Comparison of ENCODE assay signal across 18 mouse cellular contexts in the genomic region with DNA sequence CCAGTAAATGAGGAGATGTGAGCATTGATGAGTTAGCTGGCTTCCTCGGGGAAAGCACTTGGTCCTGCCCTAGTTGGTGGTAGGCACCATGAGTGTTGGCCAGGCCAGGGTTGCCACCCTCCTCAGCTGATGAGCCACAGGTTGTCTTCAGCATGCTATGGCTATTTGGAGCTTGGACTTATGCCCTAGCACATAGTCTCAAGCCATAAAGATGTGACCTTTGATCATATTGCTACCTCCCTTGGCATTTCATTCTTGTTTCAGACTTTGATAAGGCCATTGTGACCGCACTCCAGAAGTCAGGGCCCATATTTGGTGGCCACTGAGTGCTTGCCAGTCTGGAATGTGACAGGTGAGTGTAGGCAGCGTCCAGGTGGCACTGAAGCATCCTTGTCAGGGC. TPM values are rescaled to one million over a fixed set of nuclear protein-coding genes. Genes with fewer than 3 reads are reported as not detected.
DNase-seq lines count a peak whose midpoint lies in the region; ATAC-seq lines count a peak whose summit lies in the region.
"Had no signal": no experiment of that assay in that cellular context is flagged by ENCODE, and none has a peak within 500 bp of the region (broad histone marks: within the 10 kb centered on the region; RNA-seq: fewer than 3 reads in every experiment).

No protein-coding gene starts in this region.

- H3K4me3 ChIP-seq in forebrain, embryonic 10.5 days, result no peak overlapping the region
- H3K4me3 ChIP-seq in forebrain, embryonic 14.5 days (ENCODE audit: low read depth, low read length), result no peak overlapping the region
- no peak overlapping the region for H3K4me3 ChIP-seq in liver, embryonic 11.5 days (ENCODE audit: low read depth, low read length)
- H3K4me3 ChIP-seq in liver, embryonic 12.5 days, result no peak overlapping the region
- no peak overlapping the region for H3K4me3 ChIP-seq in intestine, embryonic 14.5 days (ENCODE audit: low read depth, low read length)
- H3K4me3 ChIP-seq in limb, embryonic 15.5 days, result no peak overlapping the region
- H3K4me3 ChIP-seq: forebrain, embryonic 15.5 days; liver, embryonic 13.5 days; neural tube, embryonic 13.5 days had no signal

- peaks cover 96% of the 10 kb centered on the region for H3K4me1 ChIP-seq in forebrain, embryonic 10.5 days
- H3K4me1 ChIP-seq in forebrain, embryonic 14.5 days (ENCODE audit: control insufficient read depth, insufficient read depth, low read length), result peaks cover 30% of the 10 kb centered on the region
- H3K4me1 ChIP-seq in liver, embryonic 11.5 days (replicated peaks; ENCODE audit: control insufficient read depth, insufficient read depth, low read length), result peaks cover 43% of the 10 kb centered on the region
- peaks cover 38% of the 10 kb centered on the region for H3K4me1 ChIP-seq in liver, embryonic 12.5 days
- H3K4me1 ChIP-seq in intestine, embryonic 14.5 days (replicated peaks; ENCODE audit: control insufficient read depth, insufficient read depth, low read length), result peaks cover 77% of the 10 kb centered on the region
- peaks cover 92% of the 10 kb centered on the region for H3K4me1 ChIP-seq in limb, embryonic 15.5 days

- no peaks in the 10 kb centered on the region for H3K27me3 ChIP-seq in forebrain, embryonic 10.5 days (ENCODE audit: poor library complexity, severe bottlenecking)
- H3K27me3 ChIP-seq in forebrain, embryonic 14.5 days (replicated peaks; ENCODE audit: control insufficient read depth, insufficient read depth, low read length), result no peaks in the 10 kb centered on the region
- H3K27me3 ChIP-seq in liver, embryonic 11.5 days (replicated peaks; ENCODE audit: control insufficient read depth, insufficient read depth, low read length), result no peaks in the 10 kb centered on the region
- no peaks in the 10 kb centered on the region for H3K27me3 ChIP-seq in liver, embryonic 12.5 days (replicated peaks)
- no peaks in the 10 kb centered on the region for H3K27me3 ChIP-seq in intestine, embryonic 14.5 days (replicated peaks; ENCODE audit: control insufficient read depth, insufficient read depth, low read length)
- no peaks in the 10 kb centered on the region for H3K27me3 ChIP-seq in limb, embryonic 15.5 days
- H3K27me3 ChIP-seq: CH12.LX; forebrain, embryonic 15.5 days; liver, embryonic 13.5 days; neural tube, embryonic 13.5 days had no signal

- ATAC-seq in forebrain, embryonic 14.5 days, result no peak
- ATAC-seq in liver, embryonic 11.5 days (replicated peaks; ENCODE audit: low FRiP score), result no peak
- ATAC-seq in liver, embryonic 12.5 days, result no peak
- no peak for ATAC-seq in intestine, embryonic 14.5 days (replicated peaks; ENCODE audit: low FRiP score, low TSS enrichment, low read depth)
- ATAC-seq in limb, embryonic 15.5 days (ENCODE audit: insufficient number of reproducible peaks, low FRiP score, low TSS enrichment, low read depth), result no peak
- ATAC-seq: activated CD4-positive, CD25-positive, alpha-beta regulatory T cell, adult 4 months; forebrain, embryonic 15.5 days had no signal

- no peak overlapping the region for H3K9ac ChIP-seq in forebrain, embryonic 14.5 days (ENCODE audit: low read length)
- no peak overlapping the region for H3K9ac ChIP-seq in liver, embryonic 11.5 days (ENCODE audit: low read depth, low read length)
- H3K9ac ChIP-seq in liver, embryonic 12.5 days, result no peak overlapping the region
- H3K9ac ChIP-seq in intestine, embryonic 14.5 days (ENCODE audit: low read length), result no peak overlapping the region
- no peak overlapping the region for H3K9ac ChIP-seq in limb, embryonic 15.5 days
- H3K9ac ChIP-seq: forebrain, embryonic 15.5 days; liver, embryonic 13.5 days; neural tube, embryonic 13.5 days had no signal

- H3K27ac ChIP-seq in forebrain, embryonic 10.5 days, result peak overlapping the region; percentile 83
- H3K27ac ChIP-seq in forebrain, embryonic 14.5 days (ENCODE audit: low read depth, low read length), result no peak overlapping the region
- peak overlapping the region; percentile 25; the same call in 1 of the 2 replicates for H3K27ac ChIP-seq in liver, embryonic 11.5 days (ENCODE audit: low read depth, low read length)
- H3K27ac ChIP-seq in liver, embryonic 12.5 days, result no peak overlapping the region
- peak overlapping the region; percentile 64; the same call in 1 of the 2 replicates for H3K27ac ChIP-seq in intestine, embryonic 14.5 days (ENCODE audit: low read depth)
- H3K27ac ChIP-seq in limb, embryonic 15.5 days, result peak overlapping the region; percentile 87
- H3K27ac ChIP-seq: forebrain, embryonic 15.5 days; liver, embryonic 13.5 days had no signal

- no peaks in the 10 kb centered on the region for H3K9me3 ChIP-seq in forebrain, embryonic 10.5 days
- H3K9me3 ChIP-seq in forebrain, embryonic 14.5 days (replicated peaks; ENCODE audit: control insufficient read depth, low read length), result no peaks in the 10 kb centered on the region
- H3K9me3 ChIP-seq in liver, embryonic 11.5 days (ENCODE audit: control insufficient read depth, low read length), result no peaks in the 10 kb centered on the region
- no peaks in the 10 kb centered on the region for H3K9me3 ChIP-seq in liver, embryonic 12.5 days (replicated peaks)
- no peaks in the 10 kb centered on the region for H3K9me3 ChIP-seq in intestine, embryonic 14.5 days (ENCODE audit: control insufficient read depth, low read length)
- no peaks in the 10 kb centered on the region for H3K9me3 ChIP-seq in limb, embryonic 15.5 days
- H3K9me3 ChIP-seq: forebrain, embryonic 15.5 days; liver, embryonic 13.5 days; neural tube, embryonic 13.5 days had no signal

- no peak overlapping the region for H3K4me2 ChIP-seq in forebrain, embryonic 14.5 days (ENCODE audit: low read length)
- H3K4me2 ChIP-seq in liver, embryonic 11.5 days, result no peak overlapping the region
- no peak overlapping the region for H3K4me2 ChIP-seq in liver, embryonic 12.5 days
- H3K4me2 ChIP-seq in intestine, embryonic 14.5 days (ENCODE audit: low read length), result no peak overlapping the region
- H3K4me2 ChIP-seq in limb, embryonic 15.5 days, result no peak overlapping the region
- H3K4me2 ChIP-seq: forebrain, embryonic 15.5 days; liver, embryonic 13.5 days; neural tube, embryonic 13.5 days had no signal

- DNase-seq in forebrain, embryonic 10.5 days (ENCODE audit: extremely low spot score, low spot score), result no peak
- DNase-seq in forebrain, embryonic 14.5 days (ENCODE audit: low spot score), result no peak
- no peak for DNase-seq in liver, embryonic 11.5 days (ENCODE audit: low spot score)
- DNase-seq in intestine, embryonic 14.5 days (ENCODE audit: low spot score), result no peak
- DNase-seq in frontal cortex, postnatal 14 days (ENCODE audit: low spot score in 2 of 2), result no peak
- no peak for DNase-seq in lung, postnatal 25 days (ENCODE audit: low spot score)
- DNase-seq: cerebellum, postnatal 10 days; gastrocnemius, postnatal 36 days; kidney, adult 2 months; liver, embryonic 13.5 days; retina, postnatal 1 day; thymus, adult 18-20 months had no signal

- H3K36me3 ChIP-seq in forebrain, embryonic 10.5 days (replicated peaks), result no peaks in the 10 kb centered on the region
- H3K36me3 ChIP-seq in forebrain, embryonic 14.5 days (ENCODE audit: control insufficient read depth, insufficient read depth, low read length), result no peaks in the 10 kb centered on the region
- no peaks in the 10 kb centered on the region for H3K36me3 ChIP-seq in liver, embryonic 11.5 days (ENCODE audit: control insufficient read depth, insufficient read depth, low read length)
- H3K36me3 ChIP-seq in liver, embryonic 12.5 days, result 0 out of 2 replicates have a peak, but pooled peaks cover 4% of the 10 kb centered on the region
- H3K36me3 ChIP-seq in intestine, embryonic 14.5 days (ENCODE audit: control insufficient read depth, insufficient read depth, low read length), result no peaks in the 10 kb centered on the region
- no peaks in the 10 kb centered on the region for H3K36me3 ChIP-seq in limb, embryonic 15.5 days
- H3K36me3 ChIP-seq: forebrain, embryonic 15.5 days; liver, embryonic 13.5 days; neural tube, embryonic 13.5 days had no signal

- 90% methylated on average over 3 of the region's 3 CpGs for WGBS in forebrain, embryonic 10.5 days
- WGBS in forebrain, embryonic 14.5 days, result 92% methylated on average over 3 of the region's 3 CpGs
- WGBS in liver, embryonic 11.5 days, result 75% methylated on average over 3 of the region's 3 CpGs
- WGBS in liver, embryonic 12.5 days (ENCODE audit: insufficient replicate concordance), result 66% methylated on average over 3 of the region's 3 CpGs
- 62% methylated on average over 3 of the region's 3 CpGs for WGBS in intestine, embryonic 14.5 days
- 68% methylated on average over 3 of the region's 3 CpGs for WGBS in limb, embryonic 15.5 days

RNA-seq across cellular contexts. Expression of gene Igsf3, which starts 19.2 kb away (rescaled TPM):
- 24.3 and 25.4 TPM in 2 replicates for polyA plus RNA-seq in forebrain, embryonic 10.5 days (2016; fragmentation: Nextera tagmentation; extraction: Ambion mirVana)
- polyA plus RNA-seq in forebrain, embryonic 14.5 days (2014; fragmentation: Nextera tagmentation; extraction: Ambion mirVana), result 30.0 and 45.6 TPM in 2 replicates
- polyA plus RNA-seq in liver, embryonic 11.5 days (2014; fragmentation: Nextera tagmentation; extraction: Ambion mirVana), result 16.6 and 17.3 TPM in 2 replicates
- 10.3 and 10.7 TPM in 2 replicates for polyA plus RNA-seq in liver, embryonic 12.5 days (2016; fragmentation: Nextera tagmentation; extraction: Ambion mirVana)
- polyA plus RNA-seq in intestine, embryonic 14.5 days (2014; fragmentation: Nextera tagmentation; extraction: Ambion mirVana), result 18.3 and 19.3 TPM in 2 replicates
- 52.6 and 54.8 TPM in 2 replicates for polyA plus RNA-seq in limb, embryonic 15.5 days (2015; fragmentation: Nextera tagmentation; extraction: Ambion mirVana)

Comparison
In these comparisons a context has a peak if more than half of its experiments do, and no peak if none do; other contexts are left out.
1. H3K27ac ChIP-seq: peak in forebrain, embryonic 10.5 days (single experiment), liver, embryonic 11.5 days (single experiment), intestine, embryonic 14.5 days (single experiment) and limb, embryonic 15.5 days (single experiment); none in forebrain, embryonic 14.5 days (single experiment) and liver, embryonic 12.5 days (single experiment).